Mouse (Mus musculus) liver, embryonic 12.5 days (tissue): ENCODE data around the gene Mfsd12. TPM values are rescaled to one million over a fixed set of nuclear protein-coding genes. Genes with fewer than 3 reads are reported as not detected.

ENCODE experiments used
- ATAC-seq: fragments of 200-750 bp; cut with Nextera tagmentation; 2 replicates; pipeline ENCODE4 v1.8.0; 2017; ENCODE audit warnings: moderate number of reproducible peaks, mild to moderate bottlenecking, moderate library complexity
- H3K27ac ChIP-seq: fragments of 300-500 bp; sonication (generic); 2 replicates; pipeline ENCODE4 v1.5.1; 2016; ENCODE audit warnings: mild to moderate bottlenecking
- H3K27me3 ChIP-seq: fragments of 300-500 bp; sonication (generic); replicated peaks from 2 replicates; pipeline ENCODE4 v1.6.1; 2016; ENCODE audit warnings: mild to moderate bottlenecking, moderate library complexity
- H3K36me3 ChIP-seq: fragments of 300-500 bp; sonication (generic); 2 replicates; pipeline ENCODE4 v1.6.1; 2016; ENCODE audit warnings: mild to moderate bottlenecking, moderate library complexity
- H3K4me1 ChIP-seq: fragments of 300-500 bp; sonication (generic); 2 replicates; pipeline ENCODE4 v1.6.1; 2016
- H3K4me2 ChIP-seq: fragments of 300-500 bp; sonication (generic); 2 replicates; pipeline ENCODE4 v1.6.1; 2016; ENCODE audit warnings: mild to moderate bottlenecking, moderate library complexity
- H3K4me3 ChIP-seq: fragments of 300-500 bp; sonication (generic); 2 replicates; pipeline ENCODE4 v1.5.1; 2016; ENCODE audit warnings: mild to moderate bottlenecking, moderate library complexity
- H3K9ac ChIP-seq: fragments of 300-500 bp; sonication (generic); 2 replicates; pipeline ENCODE4 v1.6.1; 2016; ENCODE audit warnings: mild to moderate bottlenecking, moderate library complexity
- H3K9me3 ChIP-seq: fragments of 300-500 bp; sonication (generic); replicated peaks from 2 replicates; pipeline ENCODE4 v1.6.1; 2016; ENCODE audit warnings: mild to moderate bottlenecking, moderate library complexity
- WGBS: fragments of 180-500 bp; shearing (Covaris S2); methylation state at CpG from one replicate; pipeline ENCODE4 v1.1.7; 2016; ENCODE audit not compliant: insufficient replicate concordance; 5-methylcytosine and 5-hydroxymethylcytosine counted together
- polyA plus RNA-seq: library from polyadenylated mRNA; unstranded; fragments of >200 nt; fragmentation: Nextera tagmentation; extraction: Ambion mirVana; gene quantifications from 2 replicates; pipeline ENCODE4 v1.2.1, GENCODE M21; 2016

The Mfsd12 gene
- polyA plus RNA-seq, 1 experiment from 2014 or later = 20.8 TPM

- Histone ChIP-seq H3K9me3 (no peaks in the 10 kb centered on the region), H3K4me1 (peaks cover 92% of the 10 kb centered on the region), H3K9ac (no peak overlapping the region), H3K27ac (peak overlapping the region; percentile 42), H3K36me3 (peaks cover 19% of the 10 kb centered on the region; the same call in 1 of the 2 replicates), H3K4me3 (no peak overlapping the region), H3K27me3 (peaks cover 58% of the 10 kb centered on the region), H3K4me2 (peak overlapping the region; percentile 50)
- 27% methylated on average over 13 of the region's 13 CpGs for WGBS
- peak; percentile 3; the same call in 1 of the 2 replicates for ATAC-seq
Measured at GRCm38 (mm10) chr10:81408424-81408729, 51.1 kb downstream of the Mfsd12 start.

- H3K27ac ChIP-seq = peak overlapping the region; percentile 42
- H3K9me3 ChIP-seq = no peaks in the 10 kb centered on the region
- no peak overlapping the region for H3K4me3 ChIP-seq
- H3K4me2 ChIP-seq = peak overlapping the region; percentile 50
- peak; percentile 67 for ATAC-seq
- 4% methylated on average over 8 of the region's 9 CpGs for WGBS
- H3K9ac ChIP-seq = no peak overlapping the region
- H3K36me3 ChIP-seq = peaks cover 19% of the 10 kb centered on the region; the same call in 1 of the 2 replicates
- H3K27me3 ChIP-seq = peaks cover 54% of the 10 kb centered on the region
- H3K4me1 ChIP-seq = peaks cover 94% of the 10 kb centered on the region
Measured at GRCm38 (mm10) chr10:81408871-81409291, 51.6 kb downstream of the Mfsd12 start.

- Histone ChIP-seq H3K4me1 (peaks cover 94% of the 10 kb centered on the region), H3K4me2 (peak overlapping the region; percentile 50), H3K36me3 (peaks cover 17% of the 10 kb centered on the region; the same call in 1 of the 2 replicates), H3K9me3 (no peaks in the 10 kb centered on the region), H3K27me3 (peaks cover 50% of the 10 kb centered on the region), H3K4me3 (no peak overlapping the region), H3K27ac (peak overlapping the region; percentile 42), H3K9ac (0 out of 2 replicates have a peak overlapping the region, but pooled peaks have one; percentile 8)
- ATAC-seq = no peak
- 11% methylated on average over 8 of the region's 8 CpGs for WGBS
Measured at GRCm38 (mm10) chr10:81409330-81409729, 52.0 kb downstream of the Mfsd12 start.

GRCm38 (mm10) chr10:81410350-81410749, 53.1 kb downstream of the Mfsd12 start:
- peak overlapping the region; percentile 50 for H3K4me2 ChIP-seq
- ATAC-seq = no peak
- H3K36me3 ChIP-seq = 0 out of 2 replicates have a peak, but pooled peaks cover 12% of the 10 kb centered on the region
- no peaks in the 10 kb centered on the region for H3K9me3 ChIP-seq
- peaks cover 94% of the 10 kb centered on the region for H3K4me1 ChIP-seq
- no peak overlapping the region; the same call in 1 of the 2 replicates for H3K4me3 ChIP-seq
- H3K27me3 ChIP-seq = peaks cover 41% of the 10 kb centered on the region
- peak overlapping the region; percentile 52; the same call in 1 of the 2 replicates for H3K27ac ChIP-seq
- 27% methylated on average over 4 of the region's 4 CpGs for WGBS
- H3K9ac ChIP-seq = 0 out of 2 replicates have a peak overlapping the region, but pooled peaks have one; percentile 8

GRCm38 (mm10) chr10:81410981-81411380, 53.7 kb downstream of the Mfsd12 start:
- WGBS = 73% methylated on average over 9 of the region's 9 CpGs
- Histone ChIP-seq H3K4me3 (no peak overlapping the region), H3K4me2 (peak overlapping the region; percentile 50)

GRCm38 (mm10) chr10:81411471-81412400, 54.4 kb downstream of the Mfsd12 start:
- WGBS = 64% methylated on average over 18 of the region's 18 CpGs
- Histone ChIP-seq H3K27ac (peak overlapping the region; percentile 52), H3K4me2 (0 out of 2 replicates have a peak overlapping the region, but pooled peaks have one; percentile 50), H3K9ac (no peak overlapping the region), H3K9me3 (no peaks in the 10 kb centered on the region), H3K36me3 (0 out of 2 replicates have a peak, but pooled peaks cover 4% of the 10 kb centered on the region), H3K4me1 (peaks cover 91% of the 10 kb centered on the region), H3K4me3 (no peak overlapping the region), H3K27me3 (peaks cover 29% of the 10 kb centered on the region)
- no peak for ATAC-seq

More at GRCm38 (mm10) chr10:81410981-81411380, 53.7 kb downstream of the Mfsd12 start:
- no peak for ATAC-seq
- H3K4me1 ChIP-seq = peaks cover 94% of the 10 kb centered on the region
- H3K9ac ChIP-seq = no peak overlapping the region
- no peaks in the 10 kb centered on the region for H3K9me3 ChIP-seq
- 0 out of 2 replicates have a peak, but pooled peaks cover 6% of the 10 kb centered on the region for H3K36me3 ChIP-seq
- peak overlapping the region; percentile 52 for H3K27ac ChIP-seq
- H3K27me3 ChIP-seq = peaks cover 35% of the 10 kb centered on the region

- Histone ChIP-seq H3K27ac (peak overlapping the region; percentile 52), H3K9me3 (no peaks in the 10 kb centered on the region), H3K36me3 (no peaks in the 10 kb centered on the region), H3K4me3 (no peak overlapping the region), H3K4me1 (peaks cover 91% of the 10 kb centered on the region), H3K4me2 (no peak overlapping the region), H3K9ac (no peak overlapping the region), H3K27me3 (peaks cover 29% of the 10 kb centered on the region)
- WGBS = 59% methylated on average over 16 of the region's 16 CpGs
- no peak for ATAC-seq
Measured at GRCm38 (mm10) chr10:81412586-81413309, 55.5 kb downstream of the Mfsd12 start.

- peaks cover 29% of the 10 kb centered on the region for H3K27me3 ChIP-seq
- H3K4me2 ChIP-seq = peak overlapping the region; percentile 40
- H3K4me3 ChIP-seq = no peak overlapping the region
- H3K9ac ChIP-seq = no peak overlapping the region
- no peaks in the 10 kb centered on the region for H3K36me3 ChIP-seq
- ATAC-seq = 0 out of 2 replicates have a peak, but pooled peaks have one; percentile 13
- 25% methylated on average over 26 of the region's 26 CpGs for WGBS
- H3K4me1 ChIP-seq = peaks cover 91% of the 10 kb centered on the region
- H3K9me3 ChIP-seq = no peaks in the 10 kb centered on the region
- H3K27ac ChIP-seq = peak overlapping the region; percentile 36
Measured at GRCm38 (mm10) chr10:81413310-81414261, 56.3 kb downstream of the Mfsd12 start.

- Histone ChIP-seq H3K27ac (peak overlapping the region; percentile 36; the same call in 1 of the 2 replicates), H3K9me3 (no peaks in the 10 kb centered on the region), H3K4me1 (peaks cover 86% of the 10 kb centered on the region), H3K4me3 (no peak overlapping the region), H3K36me3 (no peaks in the 10 kb centered on the region), H3K9ac (no peak overlapping the region), H3K4me2 (no peak overlapping the region), H3K27me3 (peaks cover 29% of the 10 kb centered on the region)
- no peak for ATAC-seq
Measured at GRCm38 (mm10) chr10:81414682-81415081, 57.4 kb downstream of the Mfsd12 start.

- no peaks in the 10 kb centered on the region for H3K9me3 ChIP-seq
- peaks cover 3% of the 10 kb centered on the region; the same call in 1 of the 2 replicates for H3K36me3 ChIP-seq
- 0 out of 2 replicates have a peak overlapping the region, but pooled peaks have one; percentile 36 for H3K27ac ChIP-seq
- H3K4me2 ChIP-seq = no peak overlapping the region
- peaks cover 86% of the 10 kb centered on the region for H3K4me1 ChIP-seq
- ATAC-seq = no peak
- WGBS = 71% methylated on average over 5 of the region's 5 CpGs
- H3K9ac ChIP-seq = no peak overlapping the region
- peaks cover 33% of the 10 kb centered on the region for H3K27me3 ChIP-seq
- no peak overlapping the region for H3K4me3 ChIP-seq
Measured at GRCm38 (mm10) chr10:81415146-81415545, 57.9 kb downstream of the Mfsd12 start.
